Mouse (Mus musculus): Measurements from ENCODE around the gene Commd8.
A peak's percentile ranks its signal among the peaks of the same experiment; 100 is the strongest.

Gene Commd8

DNA sequence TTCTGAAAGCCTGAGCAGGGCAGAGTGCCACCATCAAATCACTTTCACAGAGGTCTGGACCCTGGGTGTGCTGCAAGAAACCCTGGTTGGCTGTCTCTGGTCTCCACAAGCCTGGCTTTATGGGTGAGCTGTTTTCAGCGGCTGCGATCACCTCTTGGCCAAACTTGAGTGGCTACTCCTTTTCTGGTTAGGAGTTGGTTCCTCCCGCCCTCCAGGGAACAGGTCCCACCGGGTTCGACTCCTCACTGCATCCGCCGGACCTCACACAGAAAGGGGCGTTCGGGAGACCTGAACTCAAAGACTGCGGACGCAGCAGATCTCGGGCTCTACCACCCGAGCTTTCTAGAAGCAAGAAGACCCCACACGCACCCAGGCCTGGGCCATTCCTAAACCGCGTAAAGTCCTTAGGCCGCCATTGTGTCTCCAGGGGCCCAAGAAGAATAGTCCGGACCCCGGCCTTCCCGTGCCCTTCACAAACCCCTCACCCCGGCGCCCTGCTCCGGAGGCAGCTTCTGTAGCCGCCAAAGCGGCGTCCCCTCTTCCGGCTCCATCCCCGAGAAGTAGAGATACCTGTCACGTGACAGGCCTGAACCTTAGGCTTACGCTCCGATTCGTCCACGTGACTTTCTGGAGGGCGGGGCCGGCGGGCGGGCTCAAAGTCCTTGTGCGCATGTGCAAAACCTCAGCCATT, at the start of gene Commd8:
Commd8 (minus strand) TSS at position 596 of the 691 bp plus-strand sequence.
- DNase-seq (ENCODE audit: extremely low spot score, low spot score): peak; percentile 97

DNA sequence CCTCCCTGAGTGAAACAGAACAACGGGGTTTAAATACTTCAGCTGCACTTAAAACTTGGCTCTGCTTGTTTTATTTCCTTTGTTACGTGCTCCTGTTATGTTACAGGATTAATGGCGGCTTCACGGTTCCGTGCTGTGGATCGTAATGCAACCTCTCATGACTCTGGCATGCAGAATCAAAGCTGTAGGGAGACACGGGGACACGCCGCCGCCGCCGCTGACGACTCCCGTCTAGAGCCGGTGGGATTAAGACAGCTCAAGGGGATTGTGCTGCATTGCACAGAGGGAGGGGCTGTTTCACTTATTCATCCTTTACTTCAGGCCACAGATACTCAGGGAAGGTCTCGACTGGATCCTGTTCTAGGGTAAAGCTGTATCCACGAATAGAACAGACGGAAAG, 43.8 kb upstream of the Commd8 start:
- DNase-seq (ENCODE audit: extremely low spot score, low spot score): no peak

DNA sequence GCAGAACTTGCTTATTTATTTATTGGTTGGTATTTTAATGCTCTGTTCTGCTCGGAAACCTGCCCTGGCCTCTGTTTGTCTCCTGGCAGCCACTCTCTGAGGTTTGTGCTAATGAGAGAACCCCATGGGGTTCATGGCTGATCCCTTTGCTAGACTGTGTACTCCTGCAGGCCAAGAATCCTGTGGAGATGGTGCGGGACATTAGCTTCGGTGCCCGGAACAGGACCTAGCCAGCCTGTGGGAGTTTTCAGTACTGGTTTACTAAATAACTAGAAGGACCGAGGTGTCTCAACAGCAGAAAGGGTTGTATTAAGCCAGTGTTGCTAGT, 42.8 kb upstream of the Commd8 start:
- DNase-seq (ENCODE audit: extremely low spot score, low spot score): no peak

DNA sequence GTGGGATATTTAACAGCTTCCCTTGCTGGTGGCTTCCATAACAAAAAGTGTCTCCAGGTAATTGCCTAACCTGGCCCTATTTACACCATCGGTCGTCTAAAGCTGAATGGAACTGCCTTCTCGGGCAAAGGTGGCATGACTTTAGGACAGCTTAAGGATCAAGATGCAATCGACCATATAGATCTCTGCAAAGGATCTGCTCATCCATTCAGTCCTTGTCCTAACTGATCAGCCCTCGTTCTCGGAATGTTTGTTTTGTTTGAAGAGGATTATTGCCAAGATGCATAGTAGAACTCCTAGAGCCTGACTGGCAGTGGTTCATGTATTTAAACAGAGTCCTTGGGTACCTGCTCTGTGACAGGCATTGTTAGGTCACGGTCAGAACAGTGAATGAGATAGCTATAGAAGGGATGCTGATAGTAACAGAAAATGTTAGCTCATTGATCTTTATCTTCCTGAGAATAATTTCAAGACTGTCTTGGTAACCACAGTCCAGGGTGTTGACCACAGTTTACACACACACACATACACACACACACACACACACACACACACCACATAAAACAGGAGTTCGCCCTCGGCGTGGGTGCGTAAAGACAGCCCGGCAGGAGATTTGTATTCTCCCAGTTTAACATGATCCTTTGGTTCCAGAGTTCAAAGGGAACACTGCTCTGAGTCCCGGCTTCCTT, 42.3 kb upstream of the Commd8 start:
- DNase-seq (ENCODE audit: extremely low spot score, low spot score): no peak

DNA sequence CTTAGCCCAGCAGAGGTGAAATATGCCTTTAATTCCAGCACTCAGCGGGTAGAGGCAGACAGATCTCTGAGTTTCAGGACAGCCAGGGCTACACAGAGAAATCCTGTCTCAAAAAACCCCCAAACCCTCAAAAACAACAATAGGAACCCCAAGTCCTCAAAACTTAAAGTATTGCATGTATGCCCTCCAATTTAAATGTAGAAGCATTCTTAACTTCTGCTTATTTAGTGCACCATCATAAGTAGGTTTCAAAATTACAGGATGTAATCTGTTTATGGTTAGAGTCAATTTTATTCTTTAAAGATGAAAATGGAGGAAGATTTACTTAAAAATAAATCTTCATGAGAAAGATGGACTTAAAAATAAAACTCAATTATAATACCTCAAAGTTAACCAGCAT, 40.5 kb upstream of the Commd8 start:
- no peak for DNase-seq (ENCODE audit: extremely low spot score, low spot score)

DNA sequence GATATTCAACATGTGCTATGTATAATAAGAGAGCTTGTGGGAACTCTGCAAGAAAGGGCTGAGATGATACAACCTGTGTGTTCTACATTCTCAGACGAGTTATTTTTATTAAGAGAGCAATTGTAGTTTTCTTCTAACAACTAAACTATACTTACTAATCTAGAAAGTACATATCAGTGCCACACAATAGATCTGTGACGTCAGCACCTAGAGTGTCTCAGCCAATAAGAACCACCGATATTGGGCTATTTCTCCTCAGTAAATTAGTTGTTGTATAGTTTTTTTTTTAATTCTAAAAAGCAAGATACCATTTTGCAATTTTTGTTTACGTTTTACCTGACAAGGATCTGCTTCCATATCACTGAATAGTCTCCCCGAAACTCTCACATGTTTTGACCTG, 37.3 kb upstream of the Commd8 start:
- DNase-seq (ENCODE audit: extremely low spot score, low spot score): no peak

DNA sequence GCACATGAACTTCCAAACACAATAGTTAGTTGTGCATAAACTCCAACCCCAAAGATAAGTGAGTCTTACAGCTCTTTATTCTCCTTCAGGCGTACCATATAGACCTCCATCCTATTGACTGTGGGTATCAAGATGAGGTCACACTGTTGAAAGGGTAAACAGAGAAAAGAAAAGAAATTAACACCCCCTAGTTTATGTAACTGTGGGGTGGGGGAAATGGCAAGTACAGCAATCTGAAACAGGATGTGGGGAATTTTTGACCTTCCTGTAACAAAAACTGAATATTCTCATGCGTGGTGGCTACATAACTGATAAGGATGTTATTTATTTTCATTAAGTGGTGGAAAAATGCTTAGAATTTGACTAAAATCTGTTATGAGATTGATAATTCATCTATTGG, 36.5 kb upstream of the Commd8 start:
- DNase-seq (ENCODE audit: extremely low spot score, low spot score): no peak

DNA sequence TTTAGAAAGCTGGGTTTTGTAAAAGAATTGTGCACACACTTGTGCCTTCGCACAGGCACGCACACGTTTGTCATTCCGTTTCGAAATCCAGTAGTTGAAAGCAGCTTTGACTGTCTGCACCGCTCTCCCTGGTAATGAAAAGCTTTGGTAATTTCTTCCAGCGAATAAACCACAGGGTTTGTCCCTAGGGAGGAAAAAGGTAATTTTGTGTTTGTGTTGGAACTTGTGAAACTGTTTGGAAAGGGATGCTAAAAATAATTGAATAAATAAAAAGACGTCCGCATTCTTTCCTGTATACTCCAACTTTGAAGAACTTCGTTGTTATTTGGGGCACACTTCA, 35.7 kb upstream of the Commd8 start:
- no peak for DNase-seq (ENCODE audit: extremely low spot score, low spot score)

DNA sequence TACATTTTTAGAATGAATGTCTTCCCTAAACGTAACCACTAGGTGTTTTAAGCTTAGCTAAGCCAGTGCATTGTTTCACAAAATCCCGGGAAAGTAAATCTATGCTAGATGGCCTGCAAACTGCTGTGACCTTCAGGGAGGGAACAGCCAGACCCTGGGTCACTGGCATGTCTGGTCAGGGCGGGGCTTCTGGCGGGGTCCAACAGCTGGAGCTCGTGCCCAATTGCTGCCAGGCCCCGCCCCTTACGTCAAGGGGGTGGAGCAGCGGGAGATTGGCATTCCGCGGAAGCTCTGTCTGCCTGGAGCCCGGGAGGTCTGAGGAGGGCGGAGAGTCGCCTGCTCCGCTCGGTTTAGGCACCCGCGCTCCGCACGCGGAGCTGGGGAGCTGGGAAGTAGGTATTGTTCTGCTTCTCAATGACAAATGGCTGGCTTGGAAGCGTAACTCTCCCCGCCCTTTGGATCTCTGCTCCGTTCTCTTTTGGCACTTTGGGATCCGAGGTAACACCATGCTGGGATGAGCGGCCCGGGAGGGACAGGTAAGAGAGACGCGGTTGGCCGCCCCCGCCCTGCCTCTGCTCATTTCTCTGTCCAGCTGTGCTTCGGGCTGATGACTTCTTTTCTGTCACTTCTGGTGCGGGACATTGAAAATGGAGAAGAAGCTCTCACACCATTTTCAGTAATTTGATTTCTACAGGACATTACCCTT, 35.2 kb upstream of the Commd8 start:
- peak; percentile 93 for DNase-seq (ENCODE audit: extremely low spot score, low spot score)

DNA sequence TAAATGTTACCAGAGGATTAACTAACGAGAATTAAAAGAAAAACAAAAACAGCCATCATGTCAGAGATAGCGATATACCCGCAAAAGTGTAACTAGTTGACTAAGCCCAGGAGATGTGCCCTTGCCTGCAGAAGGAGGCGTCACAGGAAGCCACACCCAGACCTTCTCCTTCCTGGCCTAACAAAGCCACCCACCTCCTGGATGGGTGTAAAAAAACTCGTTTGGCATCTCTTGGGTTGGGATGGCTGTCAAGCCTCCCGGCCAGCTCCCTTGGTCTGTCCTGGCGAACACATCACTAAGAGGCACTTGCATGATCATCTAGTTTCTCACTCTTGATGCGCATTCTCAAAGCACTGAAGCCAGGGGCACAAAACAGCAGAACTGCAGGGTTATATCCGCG, 34.0 kb upstream of the Commd8 start:
- no peak for DNase-seq (ENCODE audit: extremely low spot score, low spot score)

DNA sequence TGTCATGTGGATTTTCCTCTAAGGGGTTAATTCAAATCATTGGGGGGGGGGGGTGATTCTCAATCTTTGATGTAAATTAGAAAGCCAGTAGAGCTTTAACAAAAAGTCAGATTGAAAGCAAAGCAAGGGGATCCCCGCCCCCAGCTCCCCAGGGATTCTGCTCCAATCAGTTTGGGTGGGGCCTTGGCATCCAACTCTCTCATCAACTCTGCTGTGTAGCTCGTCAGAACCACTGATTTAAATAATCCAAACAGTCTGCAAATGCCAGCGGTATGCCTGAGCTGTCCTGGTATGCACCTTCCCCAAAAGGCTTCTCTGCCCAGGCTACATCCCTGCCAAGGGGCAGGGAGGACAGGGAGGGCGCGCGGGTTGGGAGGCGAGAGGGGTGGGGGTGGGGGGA, 33.6 kb upstream of the Commd8 start:
- no peak for DNase-seq (ENCODE audit: extremely low spot score, low spot score)

DNA sequence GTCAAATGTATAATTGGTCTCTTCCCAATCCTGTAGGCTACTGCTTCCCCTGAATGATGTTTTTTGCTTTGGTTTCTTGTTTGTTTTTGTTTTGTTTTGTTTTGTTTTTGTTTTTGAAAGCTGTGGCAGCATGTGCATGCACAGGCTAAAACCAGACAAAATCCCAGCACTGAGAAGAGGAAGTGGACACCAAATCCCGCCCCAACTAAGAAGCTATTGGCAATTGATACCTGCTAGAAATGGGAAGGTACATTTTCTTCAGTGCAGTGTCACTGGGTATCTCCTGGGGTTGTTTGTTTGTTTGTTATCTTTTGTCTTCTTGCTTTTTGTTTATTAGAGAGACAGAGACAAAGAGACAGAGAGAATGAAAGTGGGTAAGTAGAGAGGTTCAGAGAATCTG, 27.5 kb upstream of the Commd8 start:
- DNase-seq (ENCODE audit: extremely low spot score, low spot score): no peak

DNA sequence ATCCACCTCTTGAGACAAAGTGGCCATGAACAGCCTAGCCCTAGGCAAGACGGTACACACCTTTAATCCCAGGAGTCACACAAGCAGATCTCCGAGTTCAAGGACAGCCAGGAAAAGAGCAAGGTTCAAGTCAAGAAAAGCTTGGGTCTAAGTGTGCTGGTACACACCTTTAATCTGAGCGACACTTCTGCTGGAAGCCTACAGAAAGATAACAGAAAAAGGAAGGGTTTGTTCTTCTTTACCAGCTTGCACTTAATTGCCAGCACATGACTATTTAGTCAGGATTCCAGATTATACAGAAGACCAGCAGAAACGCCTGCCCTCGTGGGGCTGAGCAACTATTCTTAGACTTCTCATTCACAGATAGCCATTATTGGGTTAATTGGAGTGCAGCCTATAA, 23.9 kb upstream of the Commd8 start:
- DNase-seq (ENCODE audit: extremely low spot score, low spot score): no peak

DNA sequence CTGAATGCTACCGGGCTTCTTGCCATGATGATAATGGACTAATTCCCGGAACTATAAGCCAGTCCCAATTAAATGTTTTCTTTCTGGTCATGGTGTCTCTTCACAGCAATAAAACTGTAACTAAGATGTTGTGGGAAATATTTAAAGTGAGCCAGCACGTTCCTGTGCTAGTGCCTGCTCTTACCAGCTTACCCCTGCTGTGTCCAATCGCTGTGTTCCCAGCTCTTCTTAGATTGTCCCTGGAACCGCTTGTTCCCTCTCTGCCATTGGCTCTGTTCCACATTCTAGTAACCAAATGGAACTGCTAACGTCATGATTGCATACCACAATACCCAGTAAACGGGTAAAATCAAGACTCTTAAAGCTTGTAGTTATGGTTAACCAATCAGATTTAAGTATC, 23.2 kb upstream of the Commd8 start:
- no peak for DNase-seq (ENCODE audit: extremely low spot score, low spot score)

DNA sequence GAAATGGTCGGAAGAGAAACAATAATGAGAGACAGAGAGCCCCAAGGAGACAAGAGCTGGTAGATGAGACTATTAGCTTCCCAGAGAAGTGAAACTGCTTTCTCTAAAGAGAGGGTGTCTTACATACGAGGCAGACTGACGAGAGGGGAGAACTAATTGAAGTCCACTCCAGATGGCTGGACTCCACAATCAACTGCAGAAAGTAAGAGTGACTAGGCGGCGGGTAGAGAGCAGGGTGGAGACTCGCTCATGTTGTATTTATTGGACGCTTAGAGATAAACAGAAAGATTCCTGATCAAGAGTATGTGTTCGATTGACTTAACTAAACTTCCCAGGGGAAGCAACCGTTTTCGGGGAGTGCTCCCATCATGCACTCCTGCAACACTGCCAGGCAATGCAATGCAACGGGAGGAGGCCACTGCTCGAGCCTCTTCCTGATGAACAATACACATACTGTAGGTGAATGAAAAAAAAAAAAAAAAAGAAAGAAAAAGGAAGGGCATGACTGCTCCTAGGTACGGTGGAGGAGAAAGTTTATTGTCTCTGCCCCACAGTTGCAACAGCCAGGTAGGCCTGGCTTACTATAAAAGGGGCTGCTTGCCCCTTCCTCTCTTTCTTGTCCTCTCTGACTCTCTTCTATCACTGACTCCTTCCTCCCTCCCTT, 16.6 kb upstream of the Commd8 start:
- DNase-seq (ENCODE audit: extremely low spot score, low spot score): no peak

DNA sequence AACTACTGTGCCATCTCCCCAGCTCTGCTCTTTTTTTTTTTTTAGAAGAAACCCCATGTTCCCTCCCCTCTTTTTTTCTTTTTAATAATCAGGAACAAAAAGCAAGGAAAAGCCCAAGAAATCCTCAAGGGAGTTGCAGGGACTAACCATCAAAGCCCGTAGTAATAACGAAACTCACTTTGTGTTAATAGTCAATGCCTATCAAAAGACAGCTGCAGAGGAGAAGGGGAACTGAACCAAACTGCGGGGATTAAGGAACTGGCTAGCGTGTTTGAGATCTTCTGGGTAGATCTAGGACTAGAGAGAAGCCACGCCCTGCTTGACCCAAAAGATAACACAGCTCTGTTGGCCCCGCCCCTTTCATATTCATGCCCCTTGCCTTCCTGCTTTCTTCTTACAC, 15.9 kb upstream of the Commd8 start:
- no peak for DNase-seq (ENCODE audit: extremely low spot score, low spot score)

DNA sequence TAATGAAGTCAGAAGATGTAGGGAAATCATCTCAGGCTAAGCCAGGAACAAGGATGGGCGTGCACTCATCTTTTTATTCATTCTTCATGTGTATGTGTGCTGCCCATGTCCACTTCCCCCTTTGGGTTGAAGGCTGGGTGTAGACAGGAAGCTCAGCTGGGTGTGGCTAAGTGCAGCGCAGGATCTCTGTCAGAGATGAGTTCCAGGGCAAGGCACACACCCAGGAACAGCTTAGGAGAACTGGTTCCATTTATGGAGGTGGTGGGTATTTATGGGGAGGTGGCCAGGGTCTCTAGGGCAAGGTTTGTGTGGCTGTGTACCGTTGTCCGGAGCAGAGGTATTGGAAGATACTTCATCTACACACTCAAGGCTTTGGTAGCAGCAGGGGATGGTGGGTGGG, 14.8 kb upstream of the Commd8 start:
- no peak for DNase-seq (ENCODE audit: extremely low spot score, low spot score)

DNA sequence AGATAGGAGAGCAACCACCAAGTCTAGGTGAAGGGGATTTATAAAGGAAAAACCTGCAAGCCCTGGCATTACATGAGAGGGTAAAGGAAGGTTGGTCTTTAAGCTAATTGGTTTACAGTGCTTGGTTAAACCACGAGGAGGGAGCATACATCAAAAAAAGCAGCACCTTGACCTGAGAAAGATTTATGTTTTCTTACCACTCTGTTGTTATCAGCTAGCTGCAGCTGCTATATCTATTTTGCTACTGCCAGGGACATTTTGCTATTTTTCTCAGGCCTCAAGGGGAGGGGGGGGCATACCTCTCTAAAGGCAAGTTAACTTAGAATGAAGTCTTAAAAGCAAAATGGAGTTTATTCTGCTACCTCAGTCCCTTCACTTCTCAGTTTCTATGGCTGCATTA, 13.2 kb upstream of the Commd8 start:
- DNase-seq (ENCODE audit: extremely low spot score, low spot score): no peak

DNA sequence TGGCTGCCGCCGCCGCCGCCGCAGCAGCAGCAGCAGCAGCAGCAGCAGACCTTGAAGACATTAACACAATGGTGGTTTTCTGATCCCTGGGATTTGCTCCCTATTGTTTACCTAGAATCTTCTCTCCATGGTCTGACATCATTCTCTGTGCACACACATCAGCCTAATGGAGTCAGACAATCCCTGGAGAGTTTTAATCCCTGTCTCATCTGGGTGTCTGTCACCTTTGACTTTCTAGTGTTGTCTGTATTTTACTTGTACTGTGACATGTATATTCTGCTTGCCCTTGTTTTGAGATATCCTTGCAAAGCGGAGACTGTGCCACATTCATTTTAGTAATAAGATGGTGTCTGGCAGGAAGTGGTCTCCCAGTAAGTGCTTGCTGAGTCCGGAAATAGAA, 7.5 kb upstream of the Commd8 start:
- no peak for DNase-seq (ENCODE audit: extremely low spot score, low spot score)

DNA sequence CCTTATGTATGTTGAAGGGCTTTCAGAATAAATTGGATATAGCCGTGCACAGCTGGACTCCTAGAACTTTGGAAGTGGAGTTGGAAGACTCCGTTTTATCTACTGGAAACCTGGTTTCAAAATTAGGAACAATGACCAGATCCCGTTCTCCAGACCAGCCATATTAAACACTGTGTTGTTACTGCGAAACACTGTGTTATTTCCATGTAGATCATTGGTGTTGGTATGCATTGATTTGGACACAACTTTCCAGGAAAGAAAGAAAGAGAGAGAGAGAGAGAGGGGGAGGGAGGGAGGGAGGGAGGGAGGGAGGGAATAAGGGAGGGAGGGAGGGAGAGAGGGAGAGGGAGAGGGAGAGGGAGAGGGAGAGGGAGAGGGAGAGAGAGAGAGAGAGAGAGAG, 7.1 kb upstream of the Commd8 start:
- DNase-seq (ENCODE audit: extremely low spot score, low spot score): no peak

DNA sequence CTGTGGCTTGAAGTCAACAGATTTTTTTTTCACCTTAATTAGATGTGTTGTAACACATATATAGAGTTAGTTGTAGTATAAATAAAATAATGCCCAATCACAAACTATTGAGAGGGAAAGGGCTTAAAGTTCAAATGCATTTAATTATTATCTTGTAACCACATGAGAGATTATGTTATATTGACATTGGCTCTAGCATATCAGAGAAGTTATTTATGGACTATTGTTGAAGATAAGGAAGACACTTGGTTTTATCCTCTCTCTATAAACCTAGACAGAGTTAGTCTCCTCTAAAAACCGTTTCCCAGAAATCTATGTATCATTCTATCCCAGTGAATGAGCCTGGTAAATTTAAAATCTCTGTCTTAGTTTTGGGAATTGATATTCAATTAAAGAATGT, 5.5 kb upstream of the Commd8 start:
- DNase-seq (ENCODE audit: extremely low spot score, low spot score): no peak

DNA sequence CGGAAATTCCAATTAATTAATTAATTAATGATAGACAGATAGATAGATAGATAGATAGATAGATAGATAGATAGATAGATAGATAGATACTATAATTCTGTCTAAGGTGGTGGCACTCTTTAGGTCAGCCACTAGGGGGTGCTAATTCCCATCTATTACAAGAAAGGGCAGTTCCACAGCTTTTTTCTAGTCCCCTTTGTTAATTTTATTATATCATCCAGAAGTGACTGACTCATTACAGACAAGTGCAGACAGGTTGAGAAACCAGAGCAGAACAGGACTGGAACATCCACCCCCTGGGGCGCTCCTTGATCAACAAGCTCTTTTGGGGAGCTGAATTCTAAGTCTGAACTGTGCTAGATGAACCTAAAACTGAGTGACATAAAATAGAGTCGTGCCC, 4.7 kb upstream of the Commd8 start:
- peak; percentile 32 for DNase-seq (ENCODE audit: extremely low spot score, low spot score)

DNA sequence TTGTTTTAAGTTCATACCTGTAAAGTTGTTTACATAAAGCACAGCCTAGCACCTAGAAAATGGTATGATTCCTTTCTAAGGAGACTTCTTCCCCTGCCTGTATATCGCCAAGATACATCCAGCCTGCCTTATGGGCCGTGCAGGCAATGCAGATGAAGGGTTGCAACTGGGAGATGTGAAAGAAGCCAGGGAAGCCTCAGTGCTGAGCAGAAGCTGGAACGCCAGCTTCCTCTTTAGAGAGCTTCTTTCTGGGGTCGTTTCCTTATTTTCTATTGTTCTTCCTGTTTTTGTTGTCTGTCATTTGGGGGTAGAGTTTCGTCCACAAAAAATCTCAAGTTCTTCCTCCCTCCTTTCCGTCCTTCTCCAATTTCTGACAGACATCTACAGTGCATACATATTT, 2.1 kb upstream of the Commd8 start:
- DNase-seq (ENCODE audit: extremely low spot score, low spot score): no peak

All from neural tube, embryonic 10.5 days (tissue).